Mouse (Mus musculus) cerebellum, adult 11-12 months (tissue): Measurements from ENCODE around the gene Fopnl.

Experiments used
- DNase-seq: peaks from one replicate; pipeline ENCODE4 v3.0.0; 2022

Fopnl gene

DNA sequence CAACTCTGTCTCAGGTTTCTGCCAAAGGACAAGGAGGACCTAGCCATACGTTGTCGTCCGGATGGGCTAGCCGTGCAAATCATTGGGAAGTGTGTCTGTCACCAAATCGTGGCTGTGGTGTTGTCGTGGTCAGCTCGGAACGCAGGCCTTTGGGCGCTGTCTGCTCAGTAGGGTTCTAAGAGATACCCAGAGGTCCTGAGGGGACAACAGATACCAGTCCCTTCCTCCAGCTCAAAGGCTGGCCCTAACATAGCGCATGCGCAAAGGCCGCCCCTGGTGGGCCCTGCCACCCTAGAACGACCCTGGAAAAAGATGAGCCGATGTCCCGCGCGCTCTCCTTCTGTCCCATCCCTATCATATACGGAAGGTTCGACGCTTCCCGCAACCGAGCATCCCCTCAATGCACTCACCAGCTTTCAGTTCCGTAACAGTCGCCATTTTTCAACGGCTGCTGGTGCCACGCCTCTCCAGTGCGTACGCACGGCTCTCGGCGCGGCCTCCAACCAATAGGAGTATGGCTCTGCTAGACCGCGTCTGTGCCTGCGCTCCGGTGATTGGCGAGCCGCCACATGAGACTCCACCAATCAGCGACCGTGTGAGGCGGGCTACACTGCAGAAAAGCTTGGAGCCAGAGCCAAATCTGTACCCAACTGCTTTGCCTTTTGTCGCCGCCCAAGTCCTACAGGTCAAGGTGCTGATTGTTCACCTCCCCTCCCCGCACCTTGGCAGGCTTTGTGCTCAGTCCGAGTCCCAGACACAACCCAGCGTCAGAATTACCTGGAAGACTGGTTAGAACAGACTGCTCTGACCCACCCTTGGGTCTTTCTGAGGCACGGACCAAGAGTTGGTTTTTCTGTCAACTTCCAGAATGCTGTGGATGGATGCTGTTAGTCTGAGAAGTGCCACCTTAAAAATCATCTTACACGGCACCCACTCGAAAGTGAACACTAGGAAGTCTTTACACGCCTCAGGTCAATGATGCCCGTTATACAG lies at the start of gene Fopnl:
Gene Fopnl (minus strand): TSS at position 522 of the 993 bp plus-strand sequence.
- peak; percentile 99 for DNase-seq

DNA sequence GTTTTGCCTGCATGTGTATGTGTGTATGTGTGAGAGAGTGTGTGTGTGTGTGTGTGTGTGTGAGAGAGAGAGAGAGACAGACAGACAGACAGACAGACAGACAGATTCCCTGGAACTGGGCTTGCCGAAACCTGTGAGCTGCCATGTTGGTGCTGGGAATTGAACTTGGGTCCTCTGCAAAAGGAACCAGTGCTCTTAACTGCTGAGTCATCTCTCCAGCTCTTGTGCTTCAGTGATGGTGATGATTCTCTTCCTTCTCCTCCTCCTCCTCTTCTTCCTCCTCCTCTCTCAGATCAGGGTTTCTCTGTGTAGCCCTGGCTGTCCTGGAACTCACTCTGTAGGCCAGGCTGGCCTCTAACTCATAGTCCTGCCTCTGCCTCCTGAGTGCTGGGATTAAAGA lies 48.8 kb upstream of the Fopnl start:
- DNase-seq = no peak

DNA sequence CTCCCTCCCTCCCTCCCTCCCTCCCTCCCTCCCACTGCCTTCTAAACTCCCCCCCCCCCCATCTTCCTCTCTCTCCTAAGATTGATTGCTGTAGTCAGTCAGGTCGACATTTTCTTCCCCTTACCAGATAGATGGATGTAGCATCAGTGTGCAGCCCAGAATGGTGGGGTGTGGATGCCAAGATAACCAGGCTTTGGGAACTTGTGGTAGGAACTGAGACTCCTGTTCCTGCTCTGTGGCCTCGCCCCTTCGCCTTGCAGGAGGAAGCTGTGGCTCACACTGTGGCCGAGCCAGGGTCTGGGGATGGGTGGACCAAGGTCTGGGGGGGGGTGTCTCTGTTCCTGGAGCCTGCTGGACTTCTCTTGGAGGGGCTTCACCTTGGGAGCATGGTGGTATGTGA lies 48.3 kb upstream of the Fopnl start:
- DNase-seq = no peak

DNA sequence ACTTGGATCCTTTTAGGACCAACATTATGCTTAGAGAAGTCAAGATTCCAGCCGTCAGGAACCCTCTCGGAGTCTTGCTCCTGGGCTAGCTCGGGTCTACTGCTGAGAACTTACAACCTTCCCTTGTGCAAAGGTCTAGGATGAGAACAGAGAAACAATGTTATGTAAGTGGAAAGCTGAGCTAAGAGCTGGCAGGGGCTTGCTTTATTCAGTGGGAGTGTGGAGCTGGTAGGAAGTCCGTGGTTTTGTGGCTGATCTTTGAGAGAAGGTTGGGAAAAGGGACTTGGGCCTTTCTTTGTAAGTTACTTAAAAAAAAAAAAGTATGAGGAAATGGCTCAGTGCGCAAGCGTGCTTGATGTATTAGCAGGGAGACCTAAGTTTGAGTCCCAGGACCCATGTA lies 46.9 kb upstream of the Fopnl start:
- DNase-seq = no peak

DNA sequence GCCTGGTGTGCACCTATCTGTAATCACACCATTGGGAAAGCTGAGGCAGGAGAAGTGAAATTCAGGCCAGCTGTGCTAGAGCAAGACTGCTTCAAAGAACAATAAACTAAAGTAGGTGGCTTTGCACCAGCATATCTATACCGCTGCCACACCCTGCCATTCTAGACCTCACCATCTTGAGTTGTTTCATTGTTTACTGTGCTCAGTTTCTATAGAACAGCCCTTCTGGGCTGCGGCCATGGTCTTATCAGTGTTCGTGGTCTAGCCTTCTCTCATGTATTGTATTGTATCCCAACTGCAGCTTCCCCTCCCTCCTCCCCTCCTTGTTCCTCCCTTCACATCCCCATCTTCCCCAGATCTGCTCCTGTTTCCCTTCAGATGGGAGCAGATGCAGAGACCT lies 46.3 kb upstream of the Fopnl start:
- no peak for DNase-seq

DNA sequence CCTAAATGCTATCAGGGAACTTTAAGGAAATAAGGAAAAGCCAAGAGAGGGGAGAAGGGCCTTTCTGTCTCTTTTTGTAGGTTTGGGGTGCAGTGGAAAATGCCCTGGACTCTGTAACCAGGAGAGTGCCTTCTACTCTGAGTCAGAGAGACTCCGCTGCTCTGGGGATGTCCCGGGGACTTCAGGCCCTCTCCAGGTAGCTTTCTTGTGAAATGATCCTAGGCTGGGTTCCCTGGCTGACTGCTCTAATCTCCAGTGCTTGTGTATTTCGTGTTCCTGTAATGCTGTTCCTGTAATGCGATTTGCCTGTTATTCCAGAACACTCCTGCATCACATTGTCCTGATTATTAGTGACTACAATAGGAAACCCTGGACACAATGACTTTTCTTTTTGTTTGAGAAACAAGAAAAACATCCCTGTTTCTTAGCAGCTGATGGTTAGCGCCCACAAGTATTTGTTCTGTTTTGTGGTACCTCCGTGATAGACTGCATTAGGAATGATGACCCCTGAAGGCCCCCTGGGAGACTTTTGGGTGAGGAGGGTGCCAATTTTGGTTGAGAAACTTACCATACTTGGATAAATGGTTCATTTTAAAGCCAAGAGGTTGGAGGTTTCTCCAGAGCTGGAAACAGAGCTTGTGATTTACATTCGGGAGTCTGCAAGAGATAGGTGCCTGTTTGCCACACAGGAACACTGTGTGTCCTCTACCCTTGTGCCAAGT lies 45.1 kb upstream of the Fopnl start:
- DNase-seq = no peak

DNA sequence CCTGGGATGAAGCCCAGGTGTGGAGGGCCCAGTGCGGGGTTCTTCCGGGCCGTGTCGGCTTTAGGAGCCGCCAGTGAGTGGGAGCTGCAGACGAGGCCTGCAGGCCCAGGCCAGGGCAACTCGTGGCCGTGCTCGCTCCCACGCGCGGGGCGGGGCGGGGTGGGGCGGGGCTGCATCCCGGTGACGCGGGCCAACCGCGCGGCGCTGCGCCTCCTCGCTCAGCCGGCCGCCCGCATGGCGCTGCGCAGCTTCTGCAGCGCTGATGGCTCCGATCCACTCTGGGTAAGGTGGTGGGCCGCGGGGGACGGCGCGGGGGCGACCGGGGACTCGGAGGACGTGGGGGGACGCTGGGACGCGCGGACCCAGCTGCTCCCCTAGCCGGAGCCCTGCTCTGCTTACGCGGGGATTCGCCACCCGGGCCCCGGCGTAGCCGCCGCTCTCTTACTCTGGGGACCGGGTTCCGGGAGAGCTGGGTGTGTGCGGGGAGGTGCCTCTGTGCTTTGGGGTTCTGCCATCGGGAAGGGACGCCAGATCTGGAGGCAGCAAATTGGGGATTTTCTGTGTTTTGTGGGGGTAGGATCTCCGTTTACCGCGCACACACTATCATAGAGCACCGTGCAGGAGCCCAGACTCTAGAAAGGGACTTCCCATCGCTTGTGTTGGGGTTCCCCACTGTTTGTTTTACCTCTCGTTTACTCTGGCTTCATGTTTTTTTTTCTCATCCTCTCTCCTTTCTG lies 44.3 kb upstream of the Fopnl start, which contains the start of gene Abcc1:
Gene Abcc1 (plus strand): TSS at position 197 of the 737 bp plus-strand sequence.
- peak; percentile 79 for DNase-seq

DNA sequence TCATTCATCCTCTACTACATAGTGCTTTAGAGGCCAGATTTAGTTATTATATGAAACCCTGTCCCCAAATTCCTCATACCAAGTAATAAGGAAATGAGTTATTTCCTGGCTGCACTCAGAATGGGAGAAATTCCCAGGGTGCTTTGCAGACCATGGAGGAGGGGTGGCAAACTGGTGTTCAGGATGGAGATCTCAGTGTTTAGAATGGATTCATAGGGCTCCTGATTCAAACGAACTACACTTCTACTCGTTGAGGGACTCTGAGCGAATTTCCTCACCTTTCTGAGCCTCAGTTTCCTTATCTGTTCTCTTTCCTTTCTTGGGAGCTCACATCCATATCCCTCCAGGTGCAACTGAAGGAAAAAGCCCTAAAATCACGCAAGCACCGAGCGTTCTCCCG lies 43.7 kb upstream of the Fopnl start:
- no peak for DNase-seq

DNA sequence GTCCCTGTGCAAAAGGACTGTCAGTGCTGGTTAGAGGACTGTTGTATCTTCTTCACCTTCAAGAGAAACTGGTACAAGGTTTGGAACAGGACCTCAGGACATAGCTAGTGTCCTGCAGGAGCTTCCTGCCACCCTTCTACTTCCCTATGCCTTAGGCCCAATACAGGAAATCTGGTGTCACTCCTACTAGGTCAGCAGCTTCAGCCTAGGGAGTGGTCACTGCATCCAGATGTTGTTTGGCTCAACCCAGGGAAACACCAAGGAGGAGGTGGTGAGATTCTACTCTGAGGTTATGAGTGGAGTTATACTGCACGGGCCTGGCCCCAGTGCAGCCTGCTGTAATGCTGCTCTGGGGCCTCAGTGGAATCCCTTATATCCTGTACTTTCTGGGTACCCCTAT lies 41.3 kb upstream of the Fopnl start:
- no peak for DNase-seq

DNA sequence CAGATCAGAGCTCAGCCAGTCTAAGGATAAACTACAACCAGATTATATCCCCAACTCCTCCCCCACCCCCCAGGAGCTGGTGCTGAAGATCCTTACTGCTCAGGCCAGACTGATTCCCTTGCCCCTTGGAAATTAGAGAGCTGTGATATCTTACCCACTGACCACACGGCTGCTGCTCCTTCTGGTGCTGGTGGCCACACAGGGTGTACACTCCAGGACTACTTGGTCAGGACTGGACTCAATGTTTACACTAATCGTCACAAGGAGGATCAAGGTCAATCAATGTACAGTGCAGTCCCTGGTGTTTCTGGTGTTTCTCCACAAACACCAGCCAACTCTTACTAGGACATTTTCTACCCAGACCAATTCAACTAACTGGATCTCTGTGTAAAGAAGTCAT lies 40.7 kb upstream of the Fopnl start:
- DNase-seq = no peak

DNA sequence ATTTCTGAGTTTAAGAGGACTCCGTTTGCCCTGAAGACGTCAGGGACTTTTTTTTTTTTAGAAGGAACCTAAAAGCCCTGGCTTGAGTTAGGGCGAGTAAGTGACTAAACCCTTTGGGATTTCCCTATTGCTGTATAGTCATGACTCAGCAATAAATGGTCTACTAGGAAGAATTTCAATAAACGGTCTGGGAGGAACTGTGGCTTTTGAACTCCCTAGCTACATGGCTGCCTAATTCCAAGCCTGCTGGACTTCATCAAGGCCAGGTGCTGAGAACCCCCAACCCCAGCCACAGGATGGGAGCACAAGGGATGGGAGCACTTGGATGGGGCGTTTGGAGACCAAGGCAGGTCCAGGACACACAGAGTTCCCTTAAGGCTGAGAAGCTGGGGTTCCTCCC lies 35.5 kb upstream of the Fopnl start:
- no peak for DNase-seq

DNA sequence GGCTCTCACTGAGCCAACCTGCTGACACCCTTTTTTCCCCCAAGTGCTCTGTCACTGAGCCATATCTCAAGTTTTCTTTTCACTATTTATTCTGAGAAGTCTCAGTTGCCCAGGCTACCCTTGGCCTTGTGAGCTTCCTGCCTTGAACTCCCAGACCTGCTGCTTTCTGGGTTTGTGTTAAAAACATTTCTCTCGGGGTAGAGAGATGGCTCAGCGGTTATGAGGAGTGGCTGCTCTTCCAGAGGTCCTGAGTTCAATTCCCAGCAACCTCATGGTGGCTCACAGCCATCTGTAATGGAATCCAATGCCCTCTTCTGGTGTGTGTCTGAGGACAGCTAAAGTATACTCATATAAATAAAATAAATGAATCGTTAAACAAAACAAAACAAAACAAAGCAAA lies 35.0 kb upstream of the Fopnl start:
- DNase-seq = no peak

DNA sequence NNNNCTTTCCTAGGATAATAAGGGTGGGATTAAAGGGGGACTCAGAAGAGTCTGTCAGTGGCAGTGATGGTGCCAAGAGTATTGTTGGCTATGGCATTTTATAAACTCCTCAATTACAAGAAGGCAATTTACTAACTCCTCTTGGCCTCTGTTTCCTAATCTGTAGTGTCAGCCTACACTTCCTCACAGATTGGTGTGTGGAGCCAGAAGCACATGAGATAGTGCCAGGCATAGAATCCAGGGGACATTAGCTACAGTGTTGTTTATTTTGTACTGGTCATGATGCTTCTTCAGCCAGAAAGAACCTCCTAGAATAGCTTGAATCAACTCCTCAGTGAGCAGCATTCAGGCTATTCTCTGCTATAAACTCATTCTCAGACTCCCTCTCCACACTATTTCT lies 34.4 kb upstream of the Fopnl start:
- DNase-seq = no peak

DNA sequence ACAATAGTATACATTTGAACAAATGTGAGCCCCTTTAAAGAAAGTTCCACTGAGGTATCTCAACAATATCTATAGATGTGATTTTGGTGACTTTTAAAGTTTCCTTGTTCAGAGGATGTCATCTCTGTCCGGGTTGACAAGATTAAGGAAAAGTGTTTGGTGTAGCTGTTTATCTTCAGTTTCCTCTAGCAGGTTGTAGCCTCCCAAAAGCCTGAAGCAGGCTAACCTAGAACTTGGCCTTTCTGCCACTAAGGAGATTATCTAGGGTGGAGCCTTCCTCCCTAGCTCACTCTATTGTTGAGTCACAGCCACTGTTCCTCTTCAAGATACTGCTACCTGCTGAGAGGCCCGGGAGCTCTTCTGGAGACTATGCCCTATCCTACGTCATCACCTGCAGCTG lies 27.8 kb upstream of the Fopnl start:
- no peak for DNase-seq

DNA sequence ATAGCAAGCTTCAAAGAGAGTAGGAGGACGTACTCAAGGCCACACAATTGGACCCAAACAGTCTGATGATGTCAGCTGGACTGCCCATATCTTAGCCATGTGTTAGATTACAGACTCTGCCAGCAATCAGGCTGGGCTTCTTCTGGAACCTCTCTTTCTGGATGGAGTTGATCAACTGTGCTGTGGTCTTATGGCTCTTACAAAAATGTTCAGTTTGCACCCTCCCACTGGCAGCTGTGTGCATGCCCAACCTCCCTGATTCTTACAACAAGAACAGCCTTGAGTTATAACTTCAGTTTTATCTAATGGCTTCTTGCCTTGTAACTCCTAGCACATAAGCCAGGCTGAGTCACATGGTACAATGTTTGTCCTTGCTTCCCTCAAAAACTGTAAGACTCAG lies 11.0 kb upstream of the Fopnl start:
- no peak for DNase-seq

DNA sequence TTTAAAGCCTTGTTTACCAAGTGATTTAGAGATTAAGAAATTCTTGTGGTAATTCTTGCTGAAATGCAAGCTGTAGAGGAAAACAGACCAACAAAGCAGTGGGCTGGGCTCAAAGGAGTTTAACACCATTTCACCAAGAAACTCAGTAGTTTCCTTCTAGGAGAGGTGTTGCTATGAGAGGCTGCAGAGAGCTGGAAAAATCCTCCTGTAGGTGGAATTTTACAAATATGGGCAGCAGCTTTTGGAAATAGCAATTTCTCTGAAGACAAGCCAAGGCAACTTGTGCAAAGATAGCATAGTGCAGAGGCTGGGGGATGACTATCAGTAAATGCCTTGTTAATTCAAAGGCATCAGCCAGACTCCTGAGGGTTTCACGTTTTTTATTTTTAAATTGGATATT lies 3.3 kb upstream of the Fopnl start:
- no peak for DNase-seq

DNA sequence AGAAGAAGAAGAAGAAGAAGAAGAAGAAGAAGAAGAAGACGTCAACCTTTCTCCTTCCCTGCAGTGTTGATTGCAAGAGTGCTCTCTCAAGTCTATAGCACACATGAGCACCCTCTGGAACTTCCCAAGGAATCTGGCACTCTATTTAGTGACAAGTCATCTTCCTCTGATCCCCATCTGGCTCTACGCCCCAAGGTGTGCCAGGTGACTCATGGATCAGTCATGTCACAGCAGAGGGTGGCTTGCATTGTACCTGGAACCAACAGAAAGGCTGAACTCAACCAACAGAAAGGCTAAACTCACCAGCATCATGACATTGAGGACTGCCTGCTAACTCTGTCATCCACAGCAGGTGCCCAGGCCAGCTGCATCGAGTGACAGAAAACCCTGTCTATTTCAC lies 2.5 kb upstream of the Fopnl start:
- no peak for DNase-seq

DNA sequence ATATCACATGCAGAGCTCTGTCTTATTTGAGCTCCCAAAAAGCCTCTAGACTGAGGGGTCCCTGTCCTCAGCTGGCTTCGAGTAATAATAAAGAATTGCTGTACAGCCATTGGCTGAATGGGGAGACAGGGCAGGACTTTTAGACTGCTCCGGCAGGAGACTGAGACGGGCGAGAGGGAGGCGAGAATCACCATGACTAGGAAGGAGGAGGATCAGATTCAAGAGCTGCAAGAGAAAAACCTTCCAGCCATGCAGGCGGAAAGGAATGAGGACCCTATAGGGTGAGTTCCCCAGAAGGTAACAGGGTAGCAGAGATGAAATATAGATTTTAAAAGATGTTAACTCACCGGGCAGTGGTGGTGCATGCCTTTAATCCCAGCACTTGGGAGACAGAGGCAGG lies 4.3 kb downstream of the Fopnl start:
- DNase-seq = no peak

DNA sequence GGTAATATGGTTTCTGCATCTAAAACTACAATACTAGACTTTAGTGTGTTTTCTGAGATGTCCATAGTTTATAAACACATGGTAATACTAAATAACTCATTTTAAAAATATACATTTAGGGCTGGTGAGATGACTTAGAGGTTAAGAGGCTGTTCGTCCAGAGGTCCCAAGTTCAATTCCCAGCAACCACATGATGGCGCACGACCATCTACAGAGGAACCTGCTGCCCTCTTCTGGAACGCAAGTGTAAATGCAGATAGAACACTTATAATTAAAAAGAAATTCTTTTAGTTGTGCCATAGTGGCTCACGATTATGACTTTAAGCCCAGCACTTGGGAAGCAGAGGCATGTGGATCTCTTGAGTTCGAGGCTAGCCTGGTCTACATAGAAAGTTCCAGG lies 5.8 kb downstream of the Fopnl start:
- DNase-seq = no peak

DNA sequence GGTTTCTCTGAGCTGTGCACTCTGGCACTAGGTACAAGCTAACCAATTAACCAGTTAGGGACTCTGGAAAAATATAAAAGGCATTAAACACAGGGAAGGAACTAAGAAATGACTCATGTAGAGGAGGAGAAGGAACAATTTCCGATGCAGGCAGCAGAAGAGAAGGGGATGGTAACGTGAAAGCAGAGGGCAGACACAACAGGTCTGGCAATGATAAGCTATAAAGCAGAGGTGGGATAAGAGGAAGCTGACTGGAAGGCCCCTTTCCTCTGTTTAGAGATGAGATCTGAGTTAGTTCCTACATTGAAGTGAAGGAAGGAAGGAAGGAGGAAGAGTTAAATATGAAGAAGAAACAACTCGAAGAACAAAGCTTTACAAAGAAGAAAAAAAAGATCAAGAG lies 7.4 kb downstream of the Fopnl start:
- DNase-seq = no peak

DNA sequence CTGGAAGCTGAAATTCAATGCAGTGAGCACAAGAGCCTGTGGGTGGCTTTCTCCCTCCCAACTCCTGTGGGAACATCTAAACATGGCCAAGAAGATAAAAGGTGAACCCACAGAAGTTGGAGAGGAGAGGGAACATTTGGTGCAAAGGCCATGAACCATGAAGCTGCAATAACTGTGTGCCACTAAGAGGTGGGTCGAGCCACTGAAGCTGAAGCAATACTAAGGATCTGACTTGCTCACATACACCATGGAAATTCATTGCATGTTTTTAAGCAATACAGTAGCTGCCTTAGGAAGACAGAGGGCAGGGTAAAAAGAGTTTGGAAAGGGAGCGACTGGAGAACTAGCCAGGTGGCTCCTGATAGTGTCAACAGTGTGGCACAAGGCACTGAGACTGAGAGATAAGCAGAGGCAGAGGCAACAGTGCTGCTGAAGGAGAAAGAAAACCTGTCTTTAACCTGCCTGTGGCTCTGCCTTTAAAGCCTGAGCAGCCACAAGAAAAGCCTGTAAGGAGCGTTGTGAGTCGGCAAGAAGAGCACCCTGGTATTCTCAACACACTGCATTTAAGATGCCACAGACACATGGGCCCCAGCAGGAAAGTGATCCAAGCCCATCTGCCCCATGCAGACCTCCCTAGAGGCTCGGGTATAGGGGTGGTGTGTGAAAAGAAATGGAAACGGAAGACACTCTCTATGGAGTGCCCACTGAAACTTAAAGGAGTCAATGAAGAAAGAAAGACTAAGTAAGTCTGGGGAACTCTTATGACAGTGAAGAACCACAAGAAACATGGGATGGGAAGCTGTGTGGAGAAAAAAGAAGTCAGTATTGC lies 8.7 kb downstream of the Fopnl start:
- no peak for DNase-seq

DNA sequence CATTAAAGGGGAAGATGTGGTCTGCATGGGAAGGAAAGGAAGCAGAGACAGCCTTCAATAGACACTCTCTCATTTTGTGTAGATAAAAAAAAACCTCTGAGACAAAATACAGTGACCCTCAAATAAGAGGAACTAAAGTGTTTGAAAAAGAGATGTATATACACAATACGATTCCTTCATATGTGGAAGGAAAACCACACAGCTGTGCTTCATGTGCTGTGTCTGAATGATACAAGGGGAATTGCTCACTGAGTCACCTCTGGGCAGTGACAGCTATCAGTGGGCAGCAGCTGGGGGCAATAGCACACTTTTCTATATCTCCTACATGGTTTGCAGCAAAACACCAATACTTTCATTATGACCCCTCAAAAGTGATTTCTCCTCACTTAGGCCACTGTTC lies 9.8 kb downstream of the Fopnl start:
- no peak for DNase-seq

DNA sequence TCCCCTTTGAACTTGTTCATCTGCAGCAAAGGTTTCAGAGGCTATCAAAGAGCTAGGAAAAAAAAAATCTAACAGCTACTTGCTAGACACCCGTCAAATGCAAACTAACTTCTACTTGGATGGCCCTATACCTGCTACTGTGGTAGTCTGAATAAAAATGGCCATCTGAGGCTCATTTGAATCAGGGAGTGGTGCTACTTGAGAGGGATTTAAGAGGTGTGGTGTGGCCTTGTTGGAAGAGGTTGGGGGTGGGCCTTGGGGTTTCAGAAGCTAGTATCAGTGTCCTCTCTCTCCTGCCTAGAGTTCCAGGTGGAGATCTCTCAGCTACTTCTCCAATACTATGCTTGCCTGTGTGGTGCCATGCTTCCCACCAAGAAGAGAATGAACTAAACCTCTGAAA lies 10.8 kb downstream of the Fopnl start:
- no peak for DNase-seq
